Mouse (Mus musculus) intestine, embryonic 15.5 days (tissue): ENCODE results near the gene Hnrnph3. TPM values are rescaled to one million over a fixed set of nuclear protein-coding genes. Genes with fewer than 3 reads are reported as not detected.

Experiments
- ATAC-seq: fragments of 200-750 bp; cut with Nextera tagmentation; 2 replicates; pipeline ENCODE4 v1.8.0; 2017; ENCODE audit warnings: moderate TSS enrichment, moderate library complexity
- H3K27ac ChIP-seq: fragments of 300-500 bp; sonication (generic); 2 replicates; pipeline ENCODE4 v1.5.1; 2015; ENCODE audit warnings: mild to moderate bottlenecking, inconsistent platforms
- H3K27me3 ChIP-seq: fragments of 300-500 bp; sonication (generic); replicated peaks from 2 replicates; pipeline ENCODE4 v1.6.1; 2015; ENCODE audit warnings: inconsistent platforms
- H3K36me3 ChIP-seq: fragments of 300-500 bp; sonication (generic); 2 replicates; pipeline ENCODE4 v1.6.1; 2015; ENCODE audit warnings: inconsistent platforms
- H3K4me1 ChIP-seq: fragments of 300-500 bp; sonication (generic); replicated peaks from 2 replicates; pipeline ENCODE4 v1.6.1; 2015; ENCODE audit warnings: inconsistent platforms
- H3K4me2 ChIP-seq: fragments of 300-500 bp; sonication (generic); replicated peaks from 2 replicates; pipeline ENCODE4 v1.6.1; 2015; ENCODE audit warnings: mild to moderate bottlenecking, inconsistent platforms
- H3K4me3 ChIP-seq: fragments of 300-500 bp; sonication (generic); replicated peaks from 2 replicates; pipeline ENCODE4 v1.5.1; 2015; ENCODE audit warnings: inconsistent platforms
- H3K9ac ChIP-seq: fragments of 300-500 bp; sonication (generic); 2 replicates; pipeline ENCODE4 v1.6.1; 2015; ENCODE audit warnings: inconsistent platforms
- H3K9me3 ChIP-seq: fragments of 300-500 bp; sonication (generic); 2 replicates; pipeline ENCODE4 v1.6.1; 2016; ENCODE audit warnings: inconsistent platforms
- WGBS: fragments of 180-500 bp; shearing (Covaris S2); methylation state at CpG from one replicate; pipeline ENCODE4 v1.1.7; 2015; 5-methylcytosine and 5-hydroxymethylcytosine counted together
- polyA plus RNA-seq: library from polyadenylated mRNA; unstranded; fragments of >200 nt; fragmentation: Nextera tagmentation; extraction: Ambion mirVana; gene quantifications from 2 replicates; pipeline ENCODE4 v1.2.1, GENCODE M21; 2015

The Hnrnph3 gene
- polyA plus RNA-seq, 1 experiment from 2014 or later, result 75.4 TPM

DNA sequence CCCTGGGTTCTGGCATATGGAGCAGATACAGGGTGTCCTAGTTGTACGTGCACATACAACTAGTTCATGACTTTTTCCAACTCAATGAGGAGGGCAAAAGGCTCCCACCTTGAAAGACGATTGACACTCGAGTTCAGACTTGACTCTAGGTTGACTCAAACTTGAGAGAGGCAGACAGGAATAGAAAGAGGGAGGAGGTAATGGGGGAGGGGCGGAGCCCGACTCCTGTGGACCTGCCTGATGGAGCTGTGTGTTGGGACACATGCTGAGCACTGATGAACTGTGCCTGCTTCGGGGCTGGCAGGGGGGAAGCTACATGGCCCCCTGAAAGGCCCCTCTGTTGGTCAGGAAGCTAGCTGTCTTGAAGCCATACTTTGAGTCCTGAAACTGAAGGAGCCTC, 29.0 kb upstream of the Hnrnph3 start:
- H3K4me2 ChIP-seq, result no peak overlapping the region
- no peak overlapping the region for H3K27ac ChIP-seq
- no peaks in the 10 kb centered on the region for H3K27me3 ChIP-seq
- no peak overlapping the region for H3K4me3 ChIP-seq
- H3K36me3 ChIP-seq, result no peaks in the 10 kb centered on the region
- H3K9ac ChIP-seq, result no peak overlapping the region
- no peak for ATAC-seq
- 0 out of 2 replicates have a peak, but pooled peaks cover 3% of the 10 kb centered on the region for H3K4me1 ChIP-seq
- no peaks in the 10 kb centered on the region for H3K9me3 ChIP-seq
- WGBS, result 65% methylated on average over 6 of the region's 6 CpGs

- no peaks in the 10 kb centered on the region for H3K9me3 ChIP-seq
- H3K27ac ChIP-seq, result no peak overlapping the region
- WGBS, result 82% methylated on average over 6 of the region's 6 CpGs
- no peak overlapping the region for H3K4me2 ChIP-seq
- no peaks in the 10 kb centered on the region for H3K4me1 ChIP-seq
- ATAC-seq, result no peak
- no peak overlapping the region for H3K9ac ChIP-seq
- H3K27me3 ChIP-seq, result no peaks in the 10 kb centered on the region
- no peak overlapping the region for H3K4me3 ChIP-seq
- H3K36me3 ChIP-seq, result no peaks in the 10 kb centered on the region
These were observed 28.0 kb upstream of the Hnrnph3 start for GRCm38 (mm10) chr10:63052011-63052410.

DNA sequence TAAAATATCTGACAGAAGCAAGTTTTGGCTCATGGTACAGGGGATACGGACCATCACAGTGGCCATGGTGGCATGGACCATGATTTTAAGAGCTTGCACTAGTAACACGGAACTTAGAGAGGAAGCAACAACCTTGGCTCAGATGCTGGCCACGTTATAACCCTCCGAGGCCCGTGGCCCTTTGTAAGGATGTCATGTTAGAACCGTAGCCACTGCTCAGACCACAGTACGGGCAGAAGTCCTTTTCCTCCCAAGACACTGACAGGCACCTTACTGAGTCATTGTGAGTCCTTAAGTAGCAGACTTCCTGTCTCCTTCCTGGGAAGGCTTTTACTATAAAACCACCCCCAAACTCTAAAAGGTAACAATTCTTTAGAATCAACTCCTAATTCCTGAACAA, 27.2 kb upstream of the Hnrnph3 start:
- Histone ChIP-seq H3K4me3 (no peak overlapping the region), H3K9ac (no peak overlapping the region), H3K9me3 (no peaks in the 10 kb centered on the region), H3K27ac (no peak overlapping the region), H3K4me2 (no peak overlapping the region), H3K4me1 (no peaks in the 10 kb centered on the region), H3K36me3 (no peaks in the 10 kb centered on the region), H3K27me3 (no peaks in the 10 kb centered on the region)
- no peak for ATAC-seq
- WGBS, result 79% methylated on average over 7 of the region's 7 CpGs

GRCm38 (mm10) chr10:63049106-63049505, 25.1 kb upstream of the Hnrnph3 start:
- Histone ChIP-seq H3K27ac (no peak overlapping the region), H3K27me3 (no peaks in the 10 kb centered on the region), H3K4me1 (no peaks in the 10 kb centered on the region), H3K9me3 (no peaks in the 10 kb centered on the region), H3K9ac (no peak overlapping the region), H3K4me2 (no peak overlapping the region), H3K36me3 (no peaks in the 10 kb centered on the region), H3K4me3 (no peak overlapping the region)
- 79% methylated on average over 2 of the region's 2 CpGs for WGBS
- ATAC-seq, result 0 out of 2 replicates have a peak, but pooled peaks have one; percentile 34

DNA sequence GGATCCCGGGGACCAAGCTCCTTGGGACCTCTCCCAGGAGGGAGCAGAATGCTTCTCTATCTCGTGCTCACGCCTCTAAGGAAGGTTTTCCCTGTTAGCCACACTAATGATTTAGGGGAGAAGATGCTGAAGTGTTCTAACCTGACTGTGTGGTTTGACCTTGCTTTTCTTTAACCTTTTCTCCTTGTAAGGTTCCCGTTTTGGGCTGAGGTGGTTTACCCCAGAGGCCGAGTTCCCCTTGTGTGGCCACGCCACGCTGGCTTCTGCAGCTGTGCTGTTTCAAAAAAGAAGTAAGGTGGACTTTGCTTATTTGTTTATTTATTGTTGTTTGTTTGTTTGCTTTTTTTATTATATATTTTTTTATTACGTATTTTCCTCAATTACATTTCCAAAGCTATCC, 23.7 kb upstream of the Hnrnph3 start:
- no peaks in the 10 kb centered on the region for H3K9me3 ChIP-seq
- no peak overlapping the region for H3K4me2 ChIP-seq
- 88% methylated on average over 8 of the region's 8 CpGs for WGBS
- no peak for ATAC-seq
- H3K9ac ChIP-seq, result no peak overlapping the region
- no peaks in the 10 kb centered on the region for H3K27me3 ChIP-seq
- no peak overlapping the region for H3K27ac ChIP-seq
- no peaks in the 10 kb centered on the region for H3K4me1 ChIP-seq
- H3K4me3 ChIP-seq, result no peak overlapping the region
- no peaks in the 10 kb centered on the region for H3K36me3 ChIP-seq

GRCm38 (mm10) chr10:63043154-63043553, 19.1 kb upstream of the Hnrnph3 start:
- Histone ChIP-seq H3K36me3 (no peaks in the 10 kb centered on the region), H3K4me1 (no peaks in the 10 kb centered on the region), H3K4me3 (no peak overlapping the region), H3K9ac (no peak overlapping the region), H3K4me2 (no peak overlapping the region), H3K27me3 (no peaks in the 10 kb centered on the region), H3K9me3 (no peaks in the 10 kb centered on the region), H3K27ac (no peak overlapping the region)
- WGBS, result 62% methylated on average over 3 of the region's 3 CpGs
- ATAC-seq, result no peak

GRCm38 (mm10) chr10:63039867-63040628, 16.0 kb upstream of the Hnrnph3 start:
- no peaks in the 10 kb centered on the region for H3K9me3 ChIP-seq
- H3K4me3 ChIP-seq, result no peak overlapping the region
- no peak overlapping the region for H3K9ac ChIP-seq
- no peak for ATAC-seq
- no peak overlapping the region for H3K4me2 ChIP-seq
- no peaks in the 10 kb centered on the region for H3K4me1 ChIP-seq
- no peaks in the 10 kb centered on the region for H3K36me3 ChIP-seq
- no peaks in the 10 kb centered on the region for H3K27me3 ChIP-seq
- H3K27ac ChIP-seq, result no peak overlapping the region
- WGBS, result 74% methylated on average over 5 of the region's 5 CpGs

GRCm38 (mm10) chr10:63038571-63039320, 14.7 kb upstream of the Hnrnph3 start:
- 0 out of 2 replicates have a peak overlapping the region, but pooled peaks have one; percentile 10 for H3K4me3 ChIP-seq
- H3K9ac ChIP-seq, result no peak overlapping the region
- peak overlapping the region; percentile 39 for H3K4me2 ChIP-seq
- 56% methylated on average over 14 of the region's 14 CpGs for WGBS
- no peaks in the 10 kb centered on the region for H3K27me3 ChIP-seq
- H3K9me3 ChIP-seq, result no peaks in the 10 kb centered on the region
- no peaks in the 10 kb centered on the region for H3K36me3 ChIP-seq
- ATAC-seq, result peak; percentile 92
- peak overlapping the region; percentile 55 for H3K27ac ChIP-seq
- no peaks in the 10 kb centered on the region for H3K4me1 ChIP-seq

DNA sequence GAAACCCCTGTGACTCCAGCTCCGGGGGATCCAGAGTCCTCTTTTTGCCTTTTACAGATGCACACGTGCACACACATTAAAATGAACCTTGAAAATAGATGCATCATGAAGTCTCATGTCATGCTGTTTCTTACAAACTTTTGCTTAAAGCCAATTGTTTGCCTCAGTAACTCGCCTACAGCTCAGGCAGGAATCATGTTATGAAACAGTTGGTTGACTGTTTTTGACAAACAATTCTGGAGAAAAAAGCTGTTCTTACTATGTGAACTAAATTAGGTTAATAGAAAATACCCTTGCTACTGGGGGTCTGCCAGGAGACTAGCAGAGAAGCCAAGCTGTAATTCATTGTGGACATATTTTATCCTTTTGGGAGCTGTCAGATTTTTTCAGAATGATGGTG, 8.9 kb upstream of the Hnrnph3 start:
- 73% methylated on average over 3 of the region's 3 CpGs for WGBS
- Histone ChIP-seq H3K4me1 (no peaks in the 10 kb centered on the region), H3K27me3 (no peaks in the 10 kb centered on the region), H3K36me3 (no peaks in the 10 kb centered on the region), H3K9me3 (no peaks in the 10 kb centered on the region), H3K9ac (no peak overlapping the region), H3K4me2 (no peak overlapping the region), H3K27ac (no peak overlapping the region), H3K4me3 (no peak overlapping the region)
- ATAC-seq, result no peak

DNA sequence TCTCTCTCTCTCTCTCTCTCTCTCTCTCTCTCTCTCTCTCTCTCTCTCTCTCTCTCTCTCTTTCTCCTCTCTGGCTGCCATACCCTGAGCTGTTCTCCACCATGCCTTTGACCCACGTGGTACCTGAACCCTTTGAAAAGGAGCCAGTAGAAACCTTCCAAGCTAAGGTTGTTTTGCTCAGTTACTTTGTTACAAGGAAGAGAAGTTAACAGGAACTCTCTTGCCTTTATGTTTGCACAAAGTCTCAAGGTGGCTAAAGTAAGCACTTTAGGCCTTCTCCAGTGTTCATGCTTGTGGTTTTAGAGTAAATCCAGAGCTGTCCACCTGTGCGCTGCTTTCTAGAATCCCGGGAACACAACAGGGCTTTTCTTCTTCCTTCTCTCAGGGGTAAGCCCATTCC, 8.2 kb upstream of the Hnrnph3 start:
- Histone ChIP-seq H3K4me3 (no peak overlapping the region), H3K4me1 (no peaks in the 10 kb centered on the region), H3K27ac (no peak overlapping the region), H3K9me3 (no peaks in the 10 kb centered on the region), H3K27me3 (no peaks in the 10 kb centered on the region), H3K9ac (no peak overlapping the region), H3K4me2 (no peak overlapping the region), H3K36me3 (no peaks in the 10 kb centered on the region)
- ATAC-seq, result no peak
- WGBS, result 84% methylated on average over 3 of the region's 3 CpGs

- H3K27ac ChIP-seq, result no peak overlapping the region
- H3K4me3 ChIP-seq, result no peak overlapping the region
- H3K4me1 ChIP-seq, result peaks cover 6% of the 10 kb centered on the region; the same call in 1 of the 2 replicates
- no peaks in the 10 kb centered on the region for H3K27me3 ChIP-seq
- 85% methylated on average over 4 of the region's 4 CpGs for WGBS
- H3K9ac ChIP-seq, result no peak overlapping the region
- H3K4me2 ChIP-seq, result no peak overlapping the region
- ATAC-seq, result no peak
- H3K36me3 ChIP-seq, result no peaks in the 10 kb centered on the region
- H3K9me3 ChIP-seq, result no peaks in the 10 kb centered on the region
These were observed 4.4 kb upstream of the Hnrnph3 start for GRCm38 (mm10) chr10:63028396-63028795.

DNA sequence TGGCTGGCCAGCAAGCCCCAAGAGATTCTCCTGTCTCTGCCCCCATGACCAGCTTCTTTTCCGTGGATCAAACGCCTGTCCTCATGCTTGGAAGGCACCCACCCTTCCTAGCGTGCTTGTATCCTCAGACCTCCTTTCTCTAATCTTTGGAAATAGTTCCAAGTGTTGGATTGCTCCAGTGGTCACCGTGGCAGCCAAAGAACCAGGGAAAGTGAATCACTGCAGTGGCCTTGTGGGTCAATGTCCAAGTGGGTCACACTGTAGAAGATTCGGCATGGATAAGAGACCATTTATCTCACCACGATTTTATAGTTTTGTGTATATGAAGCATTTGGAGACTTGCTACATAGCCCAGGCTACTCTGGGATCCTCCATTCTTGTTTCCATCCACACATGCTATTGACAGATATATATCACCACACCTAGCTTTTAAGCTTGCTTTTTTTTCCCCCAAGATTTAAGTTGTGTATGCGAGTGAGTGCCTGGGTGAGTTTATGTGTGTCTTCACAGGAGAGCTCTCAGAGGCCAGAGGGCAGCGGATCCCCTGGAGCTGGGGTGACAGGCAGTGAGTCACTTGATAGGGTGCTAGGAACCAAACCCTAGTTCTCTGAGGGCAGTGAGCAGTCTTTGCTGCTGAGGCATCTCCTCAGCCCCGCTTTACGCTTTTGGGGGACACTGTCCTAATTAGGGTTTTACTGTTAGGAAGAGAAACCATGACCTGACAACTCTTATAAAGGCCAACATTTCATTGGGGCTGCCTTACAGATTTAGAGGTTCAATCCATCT, 3.6 kb upstream of the Hnrnph3 start:
- H3K4me2 ChIP-seq, result no peak overlapping the region
- no peak overlapping the region for H3K9ac ChIP-seq
- H3K4me3 ChIP-seq, result no peak overlapping the region
- H3K9me3 ChIP-seq, result no peaks in the 10 kb centered on the region
- 90% methylated on average over 10 of the region's 10 CpGs for WGBS
- H3K27me3 ChIP-seq, result no peaks in the 10 kb centered on the region
- peaks cover 6% of the 10 kb centered on the region; the same call in 1 of the 2 replicates for H3K4me1 ChIP-seq
- no peak for ATAC-seq
- no peaks in the 10 kb centered on the region for H3K36me3 ChIP-seq
- no peak overlapping the region for H3K27ac ChIP-seq
